Mouse (Mus musculus) heart, adult 2 months (tissue): ENCODE measurements at regions not wholly inside any gene's neighbourhood (a gene's known extent, or its start where the extent isn't known, plus 50 kb on each side); places are given as distances from the start of the nearest gene placed in this dataset.

Experiments used
- CTCF ChIP-seq: fragments of 200-600 bp; IDR thresholded peaks from 2 replicates; pipeline ENCODE4 v1.8.1; 2022; ENCODE audit warnings: antibody characterized with exemption, mild to moderate bottlenecking, moderate library complexity
- POLR2A ChIP-seq: fragments of 200-500 bp; IDR thresholded peaks from 2 replicates; pipeline ENCODE4 v1.6.1; 2011; ENCODE audit warnings: mild to moderate bottlenecking, low read depth, low read length, control low read depth; ENCODE audit not compliant: insufficient read depth

GRCm38 (mm10) chr13:37674676-37675350 is 103.4 kb upstream of the Rreb1 start:
- TF ChIP-seq POLR2A (no peak), CTCF (no peak)
